Mouse (Mus musculus) megakaryocyte, adult 5-6 weeks (primary cell): Measurements from ENCODE around the gene Spop. TPM values are rescaled to one million over a fixed set of nuclear protein-coding genes. Genes with fewer than 3 reads are reported as not detected.

Experiments
- ATAC-seq: 2 replicates; pipeline ENCODE4 v1.8.0; 2016; ENCODE audit warnings: mild to moderate bottlenecking, inconsistent platforms; ENCODE audit not compliant: poor library complexity, severe bottlenecking
- total RNA-seq, 2 experiments: library from RNA; stranded (forward) in 1 of 2; stranded (reverse) in 1 of 2; fragments of 153-499, 151-499 nt in 1 of 2; fragments of 221-1000, 200-1000 nt in 1 of 2; gene quantifications; 2 replicates each; pipeline versions ENCODE4 v1.2.3 to v1.2.4; 2015 to 2017

Spop gene
- total RNA-seq, 2 experiments from 2014 or later: 76.1 to 112 TPM

DNA sequence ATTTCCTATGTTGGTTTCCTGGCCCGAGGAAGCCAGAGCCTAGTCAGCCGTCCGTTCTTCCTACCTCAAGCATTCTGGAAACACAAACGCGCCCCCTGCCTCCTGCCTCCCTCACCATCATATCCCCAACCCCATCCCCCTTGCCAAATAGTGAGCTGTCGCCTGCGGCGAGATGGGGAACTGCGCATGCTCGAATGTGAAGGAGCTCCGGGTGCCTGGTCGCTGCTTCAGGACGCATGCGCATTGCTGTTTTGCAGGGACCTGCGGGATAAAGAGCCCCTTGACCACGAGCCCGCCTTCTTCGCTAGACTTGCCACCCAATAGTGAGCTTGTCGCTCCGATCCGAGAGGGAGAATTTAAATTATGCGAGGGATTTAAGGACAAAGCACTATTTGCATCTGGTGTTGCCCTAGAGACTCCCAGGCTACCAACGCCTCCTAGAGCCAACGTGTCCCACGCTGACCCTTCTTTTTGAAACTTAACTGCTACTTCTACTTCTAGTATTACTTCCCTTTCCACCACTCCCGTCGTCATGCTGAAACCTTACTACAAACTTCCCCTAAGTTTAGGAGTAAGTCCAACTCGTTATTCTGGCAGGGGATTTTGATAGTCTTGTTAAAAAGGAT is 769 bp downstream of the Spop start:
- ATAC-seq: peak; percentile 59

DNA sequence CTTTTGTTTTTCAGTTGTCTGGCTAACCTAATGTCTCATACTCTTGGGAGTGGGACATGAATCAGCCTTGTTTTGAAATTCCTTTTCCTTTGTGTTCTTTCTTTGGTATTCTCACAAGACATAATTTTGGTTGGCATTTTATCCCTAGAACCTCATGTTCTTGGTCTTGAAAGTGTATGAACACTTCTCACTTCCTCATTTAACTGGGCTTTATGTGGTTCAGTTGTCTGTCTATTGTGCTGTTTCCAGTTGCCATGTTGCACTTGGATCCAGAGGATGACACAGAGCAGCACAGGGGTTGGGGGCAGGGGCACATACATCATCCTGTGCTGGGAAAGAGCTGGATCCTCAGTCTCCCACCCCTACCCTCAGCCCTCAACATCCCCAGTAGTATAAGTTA is 2.1 kb downstream of the Spop start:
- ATAC-seq: no peak

- no peak for ATAC-seq
These were observed 3.5 kb downstream of the Spop start for GRCm38 (mm10) chr11:95417341-95417740.

GRCm38 (mm10) chr11:95420880-95421435 is 7.1 kb downstream of the Spop start:
- no peak for ATAC-seq

GRCm38 (mm10) chr11:95423505-95423904 is 9.6 kb downstream of the Spop start:
- ATAC-seq: no peak

GRCm38 (mm10) chr11:95431344-95431743 is 17.5 kb downstream of the Spop start:
- ATAC-seq: no peak

GRCm38 (mm10) chr11:95432194-95432593 is 18.3 kb downstream of the Spop start:
- 0 out of 2 replicates have a peak, but pooled peaks have one; percentile 45 for ATAC-seq

DNA sequence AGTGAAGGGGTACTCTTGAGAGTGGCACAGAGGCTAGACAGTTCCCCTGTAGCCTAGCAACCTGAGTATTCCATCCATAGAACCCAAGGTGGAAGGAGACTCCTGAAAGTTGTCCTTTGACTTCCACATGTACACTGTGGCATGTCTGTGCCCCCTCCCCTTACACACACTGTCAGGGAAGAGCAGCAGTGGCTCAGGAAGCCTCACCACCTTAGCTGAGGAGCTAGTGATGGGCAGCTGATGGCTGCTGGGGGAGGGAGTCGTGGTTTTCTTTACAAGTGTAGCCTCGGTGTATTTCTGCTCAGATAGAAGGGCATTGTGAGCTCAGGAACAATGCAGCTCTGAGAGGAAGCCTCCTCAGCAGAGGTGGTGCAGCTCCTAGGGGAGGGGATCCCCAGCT is 31.5 kb downstream of the Spop start:
- no peak for ATAC-seq

GRCm38 (mm10) chr11:95446580-95447305 is 32.9 kb downstream of the Spop start:
- no peak for ATAC-seq

GRCm38 (mm10) chr11:95448346-95448745 is 34.5 kb downstream of the Spop start:
- no peak for ATAC-seq

DNA sequence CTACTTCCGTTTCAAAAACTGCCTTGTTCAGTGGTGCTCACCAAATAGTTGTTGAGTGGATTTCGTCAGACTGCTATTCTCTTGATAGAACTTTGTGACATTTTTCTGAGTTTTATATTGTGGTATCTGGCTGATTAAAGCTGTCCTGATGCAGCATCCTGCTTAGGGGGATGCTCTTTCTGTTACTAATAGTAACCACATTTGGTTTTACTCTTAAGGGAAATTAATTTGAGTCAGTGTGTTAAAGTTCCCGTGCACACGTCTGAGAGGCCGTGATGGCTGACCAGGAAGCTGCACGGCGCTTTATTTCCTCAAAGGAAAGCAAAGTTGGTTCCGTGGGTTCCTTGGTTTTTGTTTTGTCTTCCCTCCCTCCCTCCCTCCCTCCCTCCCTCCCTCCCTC is 41.5 kb downstream of the Spop start:
- no peak for ATAC-seq

DNA sequence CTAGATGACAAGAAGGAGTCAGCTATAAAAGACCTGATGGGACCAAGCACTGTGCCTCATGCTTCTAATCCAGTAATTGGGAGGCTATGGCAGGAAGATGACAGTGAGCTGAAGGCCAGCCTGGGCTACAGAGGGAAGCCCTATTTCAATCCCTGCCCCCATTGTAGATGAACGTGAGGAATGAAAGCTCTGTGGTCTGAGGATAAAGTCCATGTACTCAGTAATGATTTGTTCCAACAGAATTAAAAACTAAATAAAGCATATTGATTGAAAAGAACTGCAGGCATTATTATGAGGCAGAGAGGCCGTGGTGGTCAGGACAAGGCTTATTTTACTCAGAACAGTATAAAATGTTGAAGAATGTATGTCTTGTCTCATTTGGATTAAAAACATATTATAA is 47.0 kb downstream of the Spop start:
- ATAC-seq: no peak

DNA sequence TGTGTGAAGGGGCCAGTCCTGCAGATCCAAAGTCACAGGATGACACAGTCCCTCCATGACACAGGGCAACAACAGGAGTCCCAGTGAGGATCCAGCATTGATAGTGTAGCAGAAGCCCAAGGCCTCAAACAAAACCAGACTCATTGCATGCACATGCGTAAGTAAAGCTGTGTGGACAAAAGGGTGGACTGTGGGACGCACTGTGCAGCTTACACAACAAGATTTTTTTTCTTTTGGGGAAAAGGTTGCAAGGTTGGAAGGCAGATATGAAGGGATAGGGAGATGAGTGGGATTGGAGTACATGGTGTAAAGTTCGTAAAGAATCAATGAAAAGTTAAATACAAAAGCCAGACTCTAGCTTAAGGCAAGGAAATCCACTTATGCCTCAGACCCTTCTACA is 48.3 kb downstream of the Spop start:
- ATAC-seq: no peak

DNA sequence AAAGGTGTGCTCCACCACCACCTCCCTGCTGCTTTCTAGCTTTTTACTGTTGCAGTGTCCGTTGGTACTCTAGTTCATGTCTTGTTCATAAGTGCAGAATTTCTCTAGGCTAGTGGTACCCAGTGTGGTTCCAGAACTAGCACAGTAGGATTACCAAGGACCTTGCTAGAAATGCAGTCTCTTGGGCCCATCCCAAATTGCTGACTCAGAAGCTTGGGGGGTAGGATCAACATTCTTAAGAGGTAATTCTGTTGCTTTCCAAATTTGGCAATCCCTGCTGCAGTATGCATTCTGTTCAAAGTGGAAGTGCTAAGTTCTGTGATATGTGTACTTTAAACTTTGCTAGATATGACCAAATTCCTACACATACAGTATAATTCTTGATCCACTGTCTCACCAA is 53.9 kb downstream of the Spop start:
- ATAC-seq: no peak

- no peak for ATAC-seq
These were observed 59.1 kb downstream of the Spop start for GRCm38 (mm10) chr11:95472942-95473341.

DNA sequence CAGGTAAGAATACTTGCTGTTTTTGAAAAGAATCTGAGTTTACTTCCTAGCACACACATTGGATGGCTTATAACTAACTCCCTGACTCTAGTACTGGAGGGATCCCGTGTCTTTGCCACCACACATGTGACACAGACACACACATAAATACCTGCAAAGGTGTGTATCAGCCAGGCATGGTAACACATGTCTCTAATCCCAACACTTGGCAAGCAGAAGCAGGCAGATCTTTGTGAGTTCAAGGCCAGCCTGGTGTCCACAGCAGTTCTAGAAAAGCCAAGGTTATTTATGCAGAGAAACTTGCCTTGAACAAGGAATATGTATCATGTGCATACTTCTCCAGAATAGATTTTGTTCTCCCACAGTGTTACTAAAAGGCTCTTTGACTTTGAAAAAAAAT is 59.6 kb downstream of the Spop start:
- no peak for ATAC-seq

DNA sequence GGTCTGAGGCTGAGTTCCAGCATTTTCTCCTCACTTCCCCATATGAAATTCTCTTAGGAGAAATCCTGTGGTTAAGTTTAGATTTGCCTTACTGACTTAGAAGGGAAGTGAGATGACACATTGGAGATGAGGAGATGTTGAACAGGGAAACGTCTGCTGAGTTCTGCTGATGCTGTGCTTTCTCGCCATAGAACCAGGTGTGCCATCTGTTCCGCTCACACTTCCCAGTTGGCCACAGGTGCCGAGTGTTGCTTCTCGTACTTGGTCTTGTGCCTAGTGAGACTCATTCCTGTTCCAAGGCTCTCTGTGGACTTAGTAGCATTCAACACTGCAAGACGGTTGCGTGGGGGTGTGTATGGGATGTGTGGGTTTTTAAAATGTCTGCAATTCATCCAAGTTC is 62.4 kb downstream of the Spop start:
- no peak for ATAC-seq

DNA sequence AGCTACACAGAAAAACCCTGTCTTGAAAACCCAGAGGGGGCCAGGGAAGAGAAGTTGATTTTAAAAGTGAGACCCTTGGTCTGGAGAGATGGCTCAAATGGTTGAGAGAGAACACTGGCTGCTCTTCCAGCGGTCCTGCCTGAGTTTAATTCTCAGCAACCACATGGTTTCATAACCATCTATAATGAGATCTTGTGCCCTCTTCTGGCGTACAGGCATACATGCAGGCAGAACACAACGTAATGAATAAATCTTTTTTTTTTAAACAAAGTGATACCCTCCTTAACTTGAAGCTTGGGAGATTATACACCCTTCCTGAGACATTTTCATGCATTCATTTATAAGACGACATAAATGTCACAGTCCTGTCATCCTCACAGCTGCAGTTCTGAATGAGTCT is 65.6 kb downstream of the Spop start:
- no peak for ATAC-seq

- no peak for ATAC-seq
These were observed 66.8 kb downstream of the Spop start for GRCm38 (mm10) chr11:95480662-95481061.

GRCm38 (mm10) chr11:95485634-95486033 is 71.8 kb downstream of the Spop start:
- no peak for ATAC-seq

DNA sequence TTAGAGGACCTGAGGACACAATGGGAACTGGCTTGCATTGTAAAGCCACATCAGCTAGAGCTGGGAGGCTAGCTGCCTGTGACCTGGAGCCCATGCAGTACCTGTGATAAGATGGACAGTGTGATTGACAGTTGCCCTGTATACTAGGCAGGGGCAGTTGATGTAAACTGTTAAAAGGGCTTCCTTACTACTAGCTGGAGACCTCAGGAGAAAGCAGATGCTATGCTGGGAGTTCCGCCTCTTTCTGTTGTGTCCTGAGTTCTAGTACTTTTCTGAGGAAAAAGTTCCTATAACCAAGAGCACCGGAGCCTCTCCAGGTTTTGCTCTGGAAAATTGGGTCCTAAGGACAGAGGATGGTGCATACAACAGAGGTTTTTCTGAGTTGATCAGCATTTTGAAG is 73.4 kb downstream of the Spop start:
- ATAC-seq: no peak

DNA sequence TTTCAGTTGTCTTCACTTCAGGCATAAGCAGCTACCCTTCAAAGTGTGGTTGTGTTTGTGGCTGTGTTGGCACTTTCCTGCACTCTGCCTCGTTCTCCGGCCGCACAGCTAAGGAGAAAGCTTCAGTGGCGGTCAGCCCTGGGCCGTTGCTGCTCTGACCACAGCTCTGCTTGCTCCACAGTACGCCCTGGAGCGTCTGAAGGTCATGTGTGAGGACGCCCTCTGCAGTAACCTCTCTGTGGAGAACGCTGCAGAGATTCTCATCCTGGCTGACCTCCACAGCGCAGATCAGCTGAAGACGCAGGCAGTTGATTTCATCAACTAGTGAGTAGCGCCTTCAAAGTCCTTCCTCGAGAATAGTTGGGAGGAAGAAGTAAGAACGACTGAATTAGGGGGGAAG is 76.2 kb downstream of the Spop start:
- no peak for ATAC-seq
